Mouse (Mus musculus): ENCODE results near the gene 9330182L06Rik. TPM values are rescaled to one million over a fixed set of nuclear protein-coding genes. Genes with fewer than 3 reads are reported as not detected.

Gene 9330182L06Rik
- polyA plus RNA-seq, 1 experiment, result 0.16 TPM

DNA sequence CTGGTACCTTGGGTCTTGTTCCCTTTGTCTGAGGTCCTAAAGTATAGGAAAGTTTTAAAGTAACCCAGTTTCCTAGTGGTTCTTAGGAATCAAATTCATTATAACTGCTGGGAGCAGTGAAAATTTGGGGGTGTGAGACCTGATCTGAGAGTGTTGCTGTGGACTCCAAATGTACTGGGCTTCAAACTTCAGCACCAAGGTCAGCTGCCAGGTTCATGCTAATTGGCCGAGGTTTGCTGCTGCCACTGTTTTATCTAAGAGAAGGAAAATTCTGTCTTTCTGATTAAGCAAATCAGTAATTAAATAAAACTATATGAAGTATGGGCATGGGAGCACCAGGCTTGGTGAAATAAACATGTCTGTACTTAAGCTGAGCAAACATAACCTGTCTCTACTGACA lies 180.2 kb downstream of the 9330182L06Rik start:
- no peak overlapping the region for H3K4me3 ChIP-seq (ENCODE audit: low read depth, low read length)
- TF ChIP-seq POLR2A (IDR thresholded peaks at IDR 0.05; ENCODE audit: low read depth, low read length) (no peak), CTCF (IDR thresholded peaks at IDR 0.05; ENCODE audit: extremely low read depth, insufficient read length, insufficient replicate concordance, low read depth, low read length) (no peak)
- H3K4me1 ChIP-seq (ENCODE audit: control insufficient read depth, insufficient read depth, insufficient read length, low read length), result no peaks in the 10 kb centered on the region
- 2% methylated on average over 1 of the region's 1 CpGs for WGBS
- H3K27me3 ChIP-seq (ENCODE audit: control insufficient read depth, insufficient read depth, low read length), result no peaks in the 10 kb centered on the region
- H3K36me3 ChIP-seq (ENCODE audit: control insufficient read depth, insufficient read depth, low read length), result no peaks in the 10 kb centered on the region
- H3K27ac ChIP-seq (ENCODE audit: insufficient read depth, low read depth, low read length), result no peak overlapping the region

GRCm38 (mm10) chr5:9448931-9449330 lies 183.0 kb downstream of the 9330182L06Rik start:
- WGBS, result 82% methylated on average over 6 of the region's 6 CpGs
- H3K27ac ChIP-seq (ENCODE audit: insufficient read depth, low read depth, low read length), result no peak overlapping the region

GRCm38 (mm10) chr5:9449570-9449969 lies 183.7 kb downstream of the 9330182L06Rik start:
- TF ChIP-seq POLR2A (IDR thresholded peaks at IDR 0.05; ENCODE audit: low read depth, low read length) (no peak), CTCF (IDR thresholded peaks at IDR 0.05; ENCODE audit: extremely low read depth, insufficient read length, insufficient replicate concordance, low read depth, low read length) (no peak)
- Histone ChIP-seq H3K27ac (ENCODE audit: insufficient read depth, low read depth, low read length) (no peak overlapping the region), H3K36me3 (ENCODE audit: control insufficient read depth, insufficient read depth, low read length) (no peaks in the 10 kb centered on the region), H3K4me3 (ENCODE audit: low read depth, low read length) (no peak overlapping the region), H3K27me3 (ENCODE audit: control insufficient read depth, insufficient read depth, low read length) (no peaks in the 10 kb centered on the region), H3K4me1 (ENCODE audit: control insufficient read depth, insufficient read depth, insufficient read length, low read length) (no peaks in the 10 kb centered on the region)
- 68% methylated on average over 5 of the region's 5 CpGs for WGBS

More at GRCm38 (mm10) chr5:9448931-9449330, 183.0 kb downstream of the 9330182L06Rik start:
- Histone ChIP-seq H3K36me3 (ENCODE audit: control insufficient read depth, insufficient read depth, low read length) (no peaks in the 10 kb centered on the region), H3K4me1 (ENCODE audit: control insufficient read depth, insufficient read depth, insufficient read length, low read length) (no peaks in the 10 kb centered on the region), H3K27me3 (ENCODE audit: control insufficient read depth, insufficient read depth, low read length) (no peaks in the 10 kb centered on the region), H3K4me3 (ENCODE audit: low read depth, low read length) (no peak overlapping the region)
- no peak for TF ChIP-seq CTCF (IDR thresholded peaks at IDR 0.05; ENCODE audit: extremely low read depth, insufficient read length, insufficient replicate concordance, low read depth, low read length)
- no peak for TF ChIP-seq POLR2A (IDR thresholded peaks at IDR 0.05; ENCODE audit: low read depth, low read length)

GRCm38 (mm10) chr5:9453298-9453697 lies 187.4 kb downstream of the 9330182L06Rik start:
- Histone ChIP-seq H3K27ac (ENCODE audit: insufficient read depth, low read depth, low read length) (no peak overlapping the region), H3K27me3 (ENCODE audit: control insufficient read depth, insufficient read depth, low read length) (no peaks in the 10 kb centered on the region), H3K4me1 (ENCODE audit: control insufficient read depth, insufficient read depth, insufficient read length, low read length) (no peaks in the 10 kb centered on the region), H3K36me3 (ENCODE audit: control insufficient read depth, insufficient read depth, low read length) (no peaks in the 10 kb centered on the region), H3K4me3 (ENCODE audit: low read depth, low read length) (no peak overlapping the region)
- no peak for TF ChIP-seq POLR2A (IDR thresholded peaks at IDR 0.05; ENCODE audit: low read depth, low read length)
- TF ChIP-seq CTCF (IDR thresholded peaks at IDR 0.05; ENCODE audit: extremely low read depth, insufficient read length, insufficient replicate concordance, low read depth, low read length), result no peak
- 82% methylated on average over 2 of the region's 2 CpGs for WGBS

DNA sequence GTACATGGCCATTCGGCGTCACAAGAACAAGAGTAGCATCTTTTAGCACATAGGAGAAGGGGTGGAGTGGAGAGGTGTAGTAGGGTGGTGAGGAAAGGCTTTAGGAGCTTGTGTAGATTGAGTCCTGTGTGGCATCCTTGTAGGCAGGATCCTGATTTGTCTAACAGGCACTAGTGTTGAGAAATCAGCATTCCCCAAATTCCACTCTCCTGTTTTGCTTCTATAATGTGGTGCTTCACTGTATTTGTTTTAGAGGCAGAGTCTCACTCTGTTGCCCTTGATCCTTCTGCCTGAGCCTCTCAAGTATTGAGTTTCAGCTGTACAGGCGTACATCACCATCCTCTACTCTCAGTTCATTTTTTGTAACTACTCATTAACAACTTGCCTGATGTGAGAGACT lies 211.7 kb downstream of the 9330182L06Rik start:
- no peak overlapping the region for H3K27ac ChIP-seq (ENCODE audit: insufficient read depth, low read depth, low read length)
- no peaks in the 10 kb centered on the region for H3K4me1 ChIP-seq (ENCODE audit: control insufficient read depth, insufficient read depth, insufficient read length, low read length)
- TF ChIP-seq CTCF (IDR thresholded peaks at IDR 0.05; ENCODE audit: extremely low read depth, insufficient read length, insufficient replicate concordance, low read depth, low read length) (no peak), POLR2A (IDR thresholded peaks at IDR 0.05; ENCODE audit: low read depth, low read length) (no peak)
- H3K36me3 ChIP-seq (ENCODE audit: control insufficient read depth, insufficient read depth, low read length), result no peaks in the 10 kb centered on the region
- no peaks in the 10 kb centered on the region for H3K27me3 ChIP-seq (ENCODE audit: control insufficient read depth, insufficient read depth, low read length)
- H3K4me3 ChIP-seq (ENCODE audit: low read depth, low read length), result no peak overlapping the region
- WGBS, result 80% methylated on average over 3 of the region's 3 CpGs

DNA sequence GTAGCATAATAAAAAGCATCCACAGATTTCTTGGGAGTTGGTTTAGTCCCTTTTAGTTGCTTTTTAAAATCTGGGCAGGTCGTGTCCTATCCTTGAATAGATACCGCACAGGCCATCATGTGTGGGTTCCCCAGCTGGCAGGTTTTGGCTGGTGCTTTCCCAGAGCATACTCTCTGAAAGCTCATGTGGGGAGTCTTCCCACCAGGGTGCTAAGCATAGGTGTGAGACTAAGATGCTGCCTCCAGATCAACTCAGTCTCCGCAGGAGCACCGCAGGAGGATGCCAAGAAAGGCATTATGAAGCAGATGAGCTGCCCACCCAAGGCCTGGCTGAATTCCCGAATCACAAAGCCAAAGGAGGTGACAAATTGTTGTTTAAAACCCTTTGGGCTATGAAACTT lies 229.5 kb downstream of the 9330182L06Rik start:
- no peak overlapping the region for H3K27ac ChIP-seq (ENCODE audit: insufficient read depth, low read depth, low read length)
- H3K4me3 ChIP-seq (ENCODE audit: low read depth, low read length), result no peak overlapping the region
- no peaks in the 10 kb centered on the region for H3K4me1 ChIP-seq (ENCODE audit: control insufficient read depth, insufficient read depth, insufficient read length, low read length)
- WGBS, result 34% methylated on average over 5 of the region's 5 CpGs
- H3K36me3 ChIP-seq (ENCODE audit: control insufficient read depth, insufficient read depth, low read length), result no peaks in the 10 kb centered on the region
- H3K27me3 ChIP-seq (ENCODE audit: control insufficient read depth, insufficient read depth, low read length), result no peaks in the 10 kb centered on the region
- TF ChIP-seq POLR2A (IDR thresholded peaks at IDR 0.05; ENCODE audit: low read depth, low read length), result no peak
- TF ChIP-seq CTCF (IDR thresholded peaks at IDR 0.05; ENCODE audit: extremely low read depth, insufficient read length, insufficient replicate concordance, low read depth, low read length), result no peak

GRCm38 (mm10) chr5:9497235-9497634 lies 231.3 kb downstream of the 9330182L06Rik start:
- WGBS, result 76% methylated on average over 4 of the region's 4 CpGs
- H3K4me3 ChIP-seq (ENCODE audit: low read depth, low read length), result no peak overlapping the region
- H3K27me3 ChIP-seq (ENCODE audit: control insufficient read depth, insufficient read depth, low read length), result no peaks in the 10 kb centered on the region
- no peaks in the 10 kb centered on the region for H3K4me1 ChIP-seq (ENCODE audit: control insufficient read depth, insufficient read depth, insufficient read length, low read length)
- no peak overlapping the region for H3K27ac ChIP-seq (ENCODE audit: insufficient read depth, low read depth, low read length)
- no peaks in the 10 kb centered on the region for H3K36me3 ChIP-seq (ENCODE audit: control insufficient read depth, insufficient read depth, low read length)
- TF ChIP-seq CTCF (IDR thresholded peaks at IDR 0.05; ENCODE audit: extremely low read depth, insufficient read length, insufficient replicate concordance, low read depth, low read length), result no peak
- TF ChIP-seq POLR2A (IDR thresholded peaks at IDR 0.05; ENCODE audit: low read depth, low read length), result no peak

GRCm38 (mm10) chr5:9511027-9511426 lies 245.1 kb downstream of the 9330182L06Rik start:
- WGBS, result 88% methylated on average over 1 of the region's 1 CpGs
- Histone ChIP-seq H3K36me3 (ENCODE audit: control insufficient read depth, insufficient read depth, low read length) (no peaks in the 10 kb centered on the region), H3K27ac (ENCODE audit: insufficient read depth, low read depth, low read length) (no peak overlapping the region), H3K27me3 (ENCODE audit: control insufficient read depth, insufficient read depth, low read length) (no peaks in the 10 kb centered on the region), H3K4me1 (ENCODE audit: control insufficient read depth, insufficient read depth, insufficient read length, low read length) (no peaks in the 10 kb centered on the region), H3K4me3 (ENCODE audit: low read depth, low read length) (no peak overlapping the region)
- TF ChIP-seq CTCF (IDR thresholded peaks at IDR 0.05; ENCODE audit: extremely low read depth, insufficient read length, insufficient replicate concordance, low read depth, low read length) (no peak), POLR2A (IDR thresholded peaks at IDR 0.05; ENCODE audit: low read depth, low read length) (no peak)
